Mouse (Mus musculus) bone marrow, adult 2 months (tissue): ENCODE results near the gene 1700017B05Rik.

Experiments used
- CTCF ChIP-seq: fragments of 200-500 bp; IDR thresholded peaks from 2 replicates; pipeline ENCODE4 v1.5.1; 2011; ENCODE audit warnings: low read length, control low read depth; ENCODE audit not compliant: control insufficient read depth, insufficient read depth
- POLR2A ChIP-seq: fragments of 200-500 bp; IDR thresholded peaks from 2 replicates; pipeline ENCODE4 v1.6.1; 2011; ENCODE audit warnings: low read depth, mild to moderate bottlenecking, control low read depth, low read length, borderline replicate concordance; ENCODE audit not compliant: control insufficient read depth

GRCm38 (mm10) chr9:57276311-57276710, 13.9 kb upstream of the 1700017B05Rik start:
- TF ChIP-seq CTCF (no peak), POLR2A (no peak)
